Mouse (Mus musculus) thymus, adult 2 months (tissue): Measurements from ENCODE around the gene Slc4a4. TPM values are rescaled to one million over a fixed set of nuclear protein-coding genes. Genes with fewer than 3 reads are reported as not detected.

ENCODE experiments used
- DNase-seq: peaks from one replicate; pipeline ENCODE4 v3.0.0; 2021
- H3K27ac ChIP-seq: fragments of 200-500 bp; 2 replicates; pipeline ENCODE4 v1.5.1; 2012; ENCODE audit warnings: low read length, control low read depth; ENCODE audit not compliant: control insufficient read depth, insufficient read depth
- H3K27me3 ChIP-seq: fragments of 200-500 bp; 2 replicates; pipeline ENCODE4 v1.6.1; 2012; ENCODE audit warnings: mild to moderate bottlenecking, low read length, moderate library complexity, mixed read lengths; ENCODE audit not compliant: control insufficient read depth, insufficient read depth
- H3K36me3 ChIP-seq: fragments of 200-500 bp; 2 replicates; pipeline ENCODE4 v1.6.1; 2012; ENCODE audit warnings: mild to moderate bottlenecking, low read length, moderate library complexity; ENCODE audit not compliant: control insufficient read depth, insufficient read depth
- H3K4me1 ChIP-seq: fragments of 200-500 bp; replicated peaks from 2 replicates; pipeline ENCODE4 v1.6.1; 2012; ENCODE audit warnings: low read length; ENCODE audit not compliant: control insufficient read depth, insufficient read depth
- H3K4me3 ChIP-seq: fragments of 200-500 bp; 2 replicates; pipeline ENCODE4 v1.5.1; 2012; ENCODE audit warnings: mild to moderate bottlenecking, low read length, control low read depth, moderate library complexity; ENCODE audit not compliant: control insufficient read depth, insufficient read depth
- CTCF ChIP-seq: fragments of 200-500 bp; IDR thresholded peaks from 2 replicates; pipeline ENCODE4 v1.5.1; 2012; ENCODE audit warnings: mild to moderate bottlenecking, control low read depth, low read length, moderate library complexity, borderline replicate concordance; ENCODE audit not compliant: control insufficient read depth, poor library complexity, insufficient read depth; ENCODE audit errors: extremely low read depth
- POLR2A ChIP-seq: fragments of 200-500 bp; IDR thresholded peaks from 2 replicates; pipeline ENCODE4 v1.6.1; 2012; ENCODE audit warnings: mild to moderate bottlenecking, low read length, control low read depth, moderate library complexity; ENCODE audit not compliant: control insufficient read depth, poor library complexity, insufficient read depth; ENCODE audit errors: extremely low read depth
- WGBS: fragments of 180-500 bp; shearing (Covaris S2); methylation state at CpG from one replicate; pipeline ENCODE4 v1.1.7; 2018; 5-methylcytosine and 5-hydroxymethylcytosine counted together
- polyA plus RNA-seq: library from polyadenylated mRNA; depleted of rRNA; stranded (reverse); fragments of >200 nt; gene quantifications from 2 replicates; pipeline ENCODE4 v1.2.3, GENCODE M21; 2012

Slc4a4 gene
- polyA plus RNA-seq, 1 experiment = 2.0 TPM

- Histone ChIP-seq H3K4me1 (no peaks in the 10 kb centered on the region), H3K27me3 (no peaks in the 10 kb centered on the region), H3K4me3 (no peak overlapping the region), H3K27ac (no peak overlapping the region), H3K36me3 (no peaks in the 10 kb centered on the region)
- WGBS = 91% methylated on average over 6 of the region's 6 CpGs
- no peak for DNase-seq
- TF ChIP-seq CTCF (no peak), POLR2A (no peak)
Observed at GRCm38 (mm10) chr5:88964685-88965290, 78.2 kb downstream of the Slc4a4 start.

- 97% methylated on average over 4 of the region's 4 CpGs for WGBS
- Histone ChIP-seq H3K4me3 (no peak overlapping the region), H3K27me3 (no peaks in the 10 kb centered on the region), H3K27ac (no peak overlapping the region), H3K4me1 (no peaks in the 10 kb centered on the region), H3K36me3 (no peaks in the 10 kb centered on the region)
- TF ChIP-seq CTCF (no peak), POLR2A (no peak)
- DNase-seq = no peak
Observed at GRCm38 (mm10) chr5:88966507-88966906, 79.9 kb downstream of the Slc4a4 start.

- no peak for DNase-seq
- 72% methylated on average over 11 of the region's 11 CpGs for WGBS
Observed at GRCm38 (mm10) chr5:88968923-88969639, 82.5 kb downstream of the Slc4a4 start.

GRCm38 (mm10) chr5:88971554-88971953 is 84.9 kb downstream of the Slc4a4 start:
- TF ChIP-seq POLR2A (no peak), CTCF (no peak)
- Histone ChIP-seq H3K27me3 (no peaks in the 10 kb centered on the region), H3K4me3 (no peak overlapping the region), H3K36me3 (no peaks in the 10 kb centered on the region), H3K27ac (no peak overlapping the region), H3K4me1 (no peaks in the 10 kb centered on the region)
- DNase-seq = no peak

More at GRCm38 (mm10) chr5:88968923-88969639, 82.5 kb downstream of the Slc4a4 start:
- no peaks in the 10 kb centered on the region for H3K4me1 ChIP-seq
- H3K4me3 ChIP-seq = no peak overlapping the region
- H3K36me3 ChIP-seq = no peaks in the 10 kb centered on the region
- no peak overlapping the region for H3K27ac ChIP-seq
- TF ChIP-seq CTCF (no peak), POLR2A (no peak)
- H3K27me3 ChIP-seq = no peaks in the 10 kb centered on the region

- Histone ChIP-seq H3K36me3 (no peaks in the 10 kb centered on the region), H3K27ac (no peak overlapping the region), H3K4me1 (no peaks in the 10 kb centered on the region), H3K4me3 (no peak overlapping the region), H3K27me3 (no peaks in the 10 kb centered on the region)
- DNase-seq = no peak
- TF ChIP-seq POLR2A (no peak), CTCF (no peak)
- 83% methylated on average over 7 of the region's 7 CpGs for WGBS
Observed at GRCm38 (mm10) chr5:88972277-88972676, 85.7 kb downstream of the Slc4a4 start.

GRCm38 (mm10) chr5:88973130-88973529 is 86.5 kb downstream of the Slc4a4 start:
- no peaks in the 10 kb centered on the region for H3K4me1 ChIP-seq
- H3K27ac ChIP-seq = no peak overlapping the region
- no peak overlapping the region for H3K4me3 ChIP-seq
- H3K36me3 ChIP-seq = no peaks in the 10 kb centered on the region
- TF ChIP-seq CTCF (no peak), POLR2A (no peak)
- no peaks in the 10 kb centered on the region for H3K27me3 ChIP-seq
- 97% methylated on average over 1 of the region's 1 CpGs for WGBS
- DNase-seq = no peak
